Mouse (Mus musculus) cerebellum, adult 2 months (tissue): ENCODE results near the gene Irgc1. TPM values are rescaled to one million over a fixed set of nuclear protein-coding genes. Genes with fewer than 3 reads are reported as not detected.

Source experiments
- DNase-seq, 2 experiments: peaks; one replicate each; pipeline ENCODE4 v3.0.0; 2021
- H3K27ac ChIP-seq: fragments of 200-500 bp; 2 replicates; pipeline ENCODE4 v1.5.1; 2012; ENCODE audit warnings: low read length, control low read depth, inconsistent platforms; ENCODE audit not compliant: insufficient read depth
- H3K27me3 ChIP-seq: fragments of 200-500 bp; 2 replicates; pipeline ENCODE4 v1.6.1; 2012; ENCODE audit warnings: inconsistent platforms, mild to moderate bottlenecking, low read length, moderate library complexity; ENCODE audit not compliant: control insufficient read depth, insufficient read depth
- H3K4me1 ChIP-seq: fragments of 200-500 bp; 2 replicates; pipeline ENCODE4 v1.6.1; 2011; ENCODE audit warnings: low read length; ENCODE audit not compliant: control insufficient read depth, insufficient read depth
- H3K4me3 ChIP-seq: fragments of 200-500 bp; replicated peaks from 2 replicates; pipeline ENCODE3; 2011; ENCODE audit warnings: mild to moderate bottlenecking, low read depth, low read length, control low read depth; ENCODE audit not compliant: insufficient read depth
- CTCF ChIP-seq: fragments of 200-500 bp; IDR thresholded peaks from 2 replicates; pipeline ENCODE4 v1.5.1; 2011; ENCODE audit warnings: low read depth, mild to moderate bottlenecking, control low read depth, low read length, moderate library complexity, borderline replicate concordance; ENCODE audit not compliant: insufficient read depth
- POLR2A ChIP-seq: fragments of 200-500 bp; IDR thresholded peaks from 2 replicates; pipeline ENCODE4 v1.6.1; 2011; ENCODE audit warnings: low read length, control low read depth, borderline replicate concordance; ENCODE audit not compliant: insufficient read depth
- WGBS: fragments of 180-500 bp; shearing (Covaris S2); methylation state at CpG from one replicate; pipeline ENCODE4 v1.1.7; 2018; 5-methylcytosine and 5-hydroxymethylcytosine counted together
- polyA plus RNA-seq: library from polyadenylated mRNA; depleted of rRNA; stranded (reverse); fragments of >200 nt; gene quantifications from 2 replicates; pipeline ENCODE4 v1.2.3, GENCODE M21; 2012

The Irgc1 gene
- polyA plus RNA-seq, 1 experiment, result not detected

- 93% methylated on average over 6 of the region's 6 CpGs for WGBS
- TF ChIP-seq CTCF, result no peak
- no peak for TF ChIP-seq POLR2A
- no peak for DNase-seq
Measured at GRCm38 (mm10) chr7:24466835-24467234, 14.7 kb upstream of the Irgc1 start.

GRCm38 (mm10) chr7:24462388-24463319, 10.6 kb upstream of the Irgc1 start, which contains the start of gene Plaur:
Gene Plaur (plus strand): TSS chr7:24462484.
- no peaks in the 10 kb centered on the region for H3K4me1 ChIP-seq
- H3K27me3 ChIP-seq, result no peaks in the 10 kb centered on the region
- no peak for DNase-seq
- TF ChIP-seq CTCF (no peak), POLR2A (no peak)
- H3K4me3 ChIP-seq, result no peak within 1 kb of the TSS
- WGBS, result 8% methylated on average over 27 of the region's 27 CpGs
- no peak within 1 kb of the TSS; the same call in 1 of the 2 replicates for H3K27ac ChIP-seq

More at GRCm38 (mm10) chr7:24466835-24467234, 14.7 kb upstream of the Irgc1 start:
- no peak overlapping the region for H3K27ac ChIP-seq
- peaks cover 3% of the 10 kb centered on the region; the same call in 1 of the 2 replicates for H3K4me1 ChIP-seq
- no peak overlapping the region for H3K4me3 ChIP-seq
- no peaks in the 10 kb centered on the region for H3K27me3 ChIP-seq

- Histone ChIP-seq H3K27me3 (no peaks in the 10 kb centered on the region), H3K4me1 (no peaks in the 10 kb centered on the region), H3K4me3 (no peak overlapping the region), H3K27ac (no peak overlapping the region)
- TF ChIP-seq POLR2A (no peak), CTCF (no peak)
- WGBS, result 51% methylated on average over 14 of the region's 14 CpGs
- no peak for DNase-seq
Measured at GRCm38 (mm10) chr7:24461376-24462051, 9.4 kb upstream of the Irgc1 start.

GRCm38 (mm10) chr7:24459843-24460242, 7.7 kb upstream of the Irgc1 start:
- 51% methylated on average over 3 of the region's 3 CpGs for WGBS
- Histone ChIP-seq H3K4me1 (no peaks in the 10 kb centered on the region), H3K27me3 (no peaks in the 10 kb centered on the region), H3K4me3 (no peak overlapping the region), H3K27ac (no peak overlapping the region)
- DNase-seq, result no peak
- no peak for TF ChIP-seq POLR2A
- no peak for TF ChIP-seq CTCF

GRCm38 (mm10) chr7:24459440-24459839, 7.3 kb upstream of the Irgc1 start:
- WGBS, result 87% methylated on average over 5 of the region's 5 CpGs
- no peak for DNase-seq

GRCm38 (mm10) chr7:24457726-24458370, 5.8 kb upstream of the Irgc1 start:
- H3K4me1 ChIP-seq, result no peaks in the 10 kb centered on the region
- H3K27me3 ChIP-seq, result no peaks in the 10 kb centered on the region
- TF ChIP-seq POLR2A (no peak), CTCF (no peak)
- H3K4me3 ChIP-seq, result no peak overlapping the region
- DNase-seq, result no peak
- 74% methylated on average over 10 of the region's 10 CpGs for WGBS
- H3K27ac ChIP-seq, result no peak overlapping the region

More at GRCm38 (mm10) chr7:24459440-24459839, 7.3 kb upstream of the Irgc1 start:
- Histone ChIP-seq H3K4me3 (no peak overlapping the region), H3K27me3 (no peaks in the 10 kb centered on the region), H3K27ac (no peak overlapping the region), H3K4me1 (no peaks in the 10 kb centered on the region)
- no peak for TF ChIP-seq CTCF
- no peak for TF ChIP-seq POLR2A

GRCm38 (mm10) chr7:24455726-24456125, 3.6 kb upstream of the Irgc1 start:
- Histone ChIP-seq H3K27me3 (no peaks in the 10 kb centered on the region), H3K4me3 (no peak overlapping the region), H3K4me1 (no peaks in the 10 kb centered on the region), H3K27ac (no peak overlapping the region)
- 88% methylated on average over 5 of the region's 5 CpGs for WGBS
- no peak for DNase-seq
- TF ChIP-seq POLR2A, result no peak
- TF ChIP-seq CTCF, result no peak

- 80% methylated on average over 2 of the region's 2 CpGs for WGBS
- no peak overlapping the region for H3K27ac ChIP-seq
Measured at GRCm38 (mm10) chr7:24454199-24454598, 2.1 kb upstream of the Irgc1 start.

More at GRCm38 (mm10) chr7:24454199-24454598, 2.1 kb upstream of the Irgc1 start:
- Histone ChIP-seq H3K27me3 (no peaks in the 10 kb centered on the region), H3K4me3 (no peak overlapping the region), H3K4me1 (no peaks in the 10 kb centered on the region)
- no peak for DNase-seq
- TF ChIP-seq CTCF (no peak), POLR2A (no peak)
